In the genomic region with DNA sequence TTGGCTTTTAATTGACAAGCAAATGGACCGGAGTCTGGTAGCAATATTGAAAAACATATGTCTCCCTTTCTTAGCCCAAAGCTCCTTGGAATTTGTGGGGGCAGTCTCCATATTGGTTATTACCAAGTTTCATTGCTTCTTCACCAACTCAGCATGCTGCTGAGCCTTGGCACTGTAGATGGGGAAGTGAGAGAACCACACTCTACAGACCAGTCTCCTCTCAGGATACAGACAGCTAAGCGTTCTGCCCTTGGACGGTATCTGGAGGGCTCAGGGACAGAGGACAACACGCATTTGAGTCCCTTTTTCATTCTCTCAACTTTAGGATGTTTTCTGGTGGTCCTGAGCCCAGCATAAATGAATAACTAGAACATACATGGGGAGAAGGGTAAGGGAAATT, we compare ENCODE assay signal across 1 mouse cellular context.
TF ChIP-seq lines count a peak whose summit lies in the region.

No protein-coding gene starts in this region.

TF ChIP-seq in MEL, 35 proteins besides CTCF, POLR2A, EP300 and RAD21 (continued from another document):
- TF ChIP-seq GATA1 (IDR thresholded peaks at IDR 0.05; ENCODE audit: low read depth, low read length), result no peak
- TF ChIP-seq JUND (IDR thresholded peaks at IDR 0.05; ENCODE audit: low read depth, low read length), result no peak
- TF ChIP-seq MXI1 (IDR thresholded peaks at IDR 0.05; ENCODE audit: low read depth, low read length), result no peak
- no peak for TF ChIP-seq USF1 (IDR thresholded peaks at IDR 0.05; ENCODE audit: low read depth, low read length)
- no peak for TF ChIP-seq TCF12 (IDR thresholded peaks at IDR 0.05; ENCODE audit: low read depth, low read length)
